Mouse (Mus musculus): Measurements from ENCODE around the gene Pclaf.

Pclaf gene

DNA sequence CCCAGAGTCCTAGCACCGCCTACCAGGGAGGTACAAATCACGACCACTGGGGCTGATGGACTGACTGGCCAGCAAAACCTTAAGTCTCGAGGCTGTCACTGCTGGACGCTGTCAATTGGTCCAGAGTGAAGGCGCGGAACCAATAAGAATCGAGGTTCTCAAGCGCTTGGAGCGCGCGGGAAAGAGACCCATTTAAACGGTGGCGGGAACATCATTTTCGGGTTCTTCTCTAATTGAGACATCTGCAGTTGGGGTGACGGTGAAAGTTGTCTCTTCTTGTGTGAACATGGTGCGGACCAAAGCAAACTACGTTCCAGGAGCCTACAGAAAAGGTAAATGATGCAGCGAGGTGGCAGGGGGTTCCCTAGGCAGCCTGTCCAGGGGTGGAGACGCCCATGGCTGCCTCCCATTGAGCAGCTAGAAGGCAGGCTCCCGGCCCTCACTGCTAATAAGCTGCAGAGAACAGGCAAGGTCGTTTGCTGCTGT is at the start of gene Pclaf:
TSS of gene Pclaf (plus strand) at position 95 of the 486 bp plus-strand sequence.
- DNase-seq (ENCODE audit: low read depth, low spot score): peak; percentile 81

DNA sequence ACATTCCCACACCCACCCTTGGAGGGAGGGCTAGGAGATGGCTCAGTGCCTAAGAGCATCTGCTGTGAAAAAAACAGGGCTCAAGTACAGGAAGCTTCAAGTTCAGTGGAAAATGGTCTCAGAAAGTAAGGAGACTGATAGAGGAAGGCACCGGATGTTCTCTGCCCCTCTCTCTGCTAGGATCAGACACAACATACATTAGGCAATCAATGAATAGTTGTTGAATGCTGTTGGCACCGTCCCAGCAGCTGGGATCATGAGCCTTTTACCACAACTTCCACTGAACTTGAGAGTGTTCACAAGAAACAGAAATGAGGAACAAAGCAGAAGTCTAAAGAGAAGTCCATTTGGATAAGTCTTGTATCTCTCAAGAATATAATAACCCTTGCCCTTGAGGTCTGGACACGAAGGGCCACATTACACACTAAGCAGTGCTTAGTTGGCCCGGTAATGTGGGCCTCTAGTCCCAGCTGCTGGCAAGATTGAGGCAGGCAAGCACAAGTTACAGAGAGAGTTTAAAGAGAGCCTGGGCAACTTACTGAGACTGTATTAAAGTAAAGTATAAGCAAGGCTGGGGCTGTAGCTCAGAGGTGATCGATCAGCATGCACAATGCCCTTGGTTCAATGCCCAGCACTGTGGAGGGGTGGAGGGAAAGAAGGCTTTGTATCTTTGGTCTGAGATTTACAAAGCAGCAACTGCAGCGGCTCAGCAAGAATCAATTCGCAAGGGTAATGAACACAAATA is 45.4 kb upstream of the Pclaf start:
- DNase-seq (ENCODE audit: low read depth, low spot score): no peak

DNA sequence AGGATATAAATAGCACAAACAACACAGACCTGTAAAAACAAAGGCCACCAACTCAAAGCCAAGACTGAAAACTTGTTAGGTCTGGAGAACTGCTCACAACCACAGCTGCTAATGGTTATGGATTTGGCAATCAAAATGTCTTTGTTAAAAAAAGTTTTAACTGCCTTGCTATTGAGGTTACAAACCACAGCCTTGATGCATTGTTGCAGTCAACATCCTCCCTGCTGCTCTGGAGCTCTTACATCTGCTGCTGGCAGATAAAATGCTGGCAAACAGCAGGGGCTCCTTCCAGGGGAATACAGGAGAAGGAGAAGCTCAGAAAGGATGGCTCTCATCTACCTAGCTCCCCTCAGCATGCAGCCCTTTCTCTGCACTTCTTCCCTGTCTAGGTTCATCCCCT is 41.9 kb upstream of the Pclaf start:
- no peak for DNase-seq (ENCODE audit: low read depth, low spot score)

GRCm38 (mm10) chr9:65850203-65850602 is 39.8 kb upstream of the Pclaf start:
- no peak for DNase-seq (ENCODE audit: low read depth, low spot score)

DNA sequence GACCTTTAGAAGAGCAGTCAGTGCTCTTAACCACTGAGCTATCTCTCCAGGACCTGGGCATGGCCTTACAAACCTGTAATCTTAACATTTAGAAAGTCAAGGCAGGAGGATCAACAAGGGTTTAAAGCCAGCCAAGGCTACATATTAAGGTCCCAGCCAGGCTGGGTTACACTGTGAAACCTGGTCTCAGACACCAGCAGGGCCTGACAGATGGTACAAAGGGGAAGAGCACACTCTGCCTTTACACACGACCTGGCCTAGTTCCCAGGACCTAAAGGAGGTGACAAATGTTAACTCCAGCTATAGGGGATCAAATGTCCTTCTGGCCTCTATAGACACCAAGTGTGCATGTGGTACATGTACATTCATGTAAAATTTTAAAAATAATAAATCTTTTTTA is 30.4 kb upstream of the Pclaf start:
- no peak for DNase-seq (ENCODE audit: low read depth, low spot score)

GRCm38 (mm10) chr9:65884564-65885315 is 5.3 kb upstream of the Pclaf start:
- peak; percentile 93 for DNase-seq (ENCODE audit: low read depth, low spot score)

GRCm38 (mm10) chr9:65891126-65891525 is 1.1 kb downstream of the Pclaf start:
- no peak for DNase-seq (ENCODE audit: low read depth, low spot score)

GRCm38 (mm10) chr9:65896977-65897376 is 6.9 kb downstream of the Pclaf start:
- no peak for DNase-seq (ENCODE audit: low read depth, low spot score)

GRCm38 (mm10) chr9:65902879-65903278 is 12.8 kb downstream of the Pclaf start:
- DNase-seq (ENCODE audit: low read depth, low spot score): no peak

GRCm38 (mm10) chr9:65903419-65903818 is 13.4 kb downstream of the Pclaf start:
- DNase-seq (ENCODE audit: low read depth, low spot score): peak; percentile 25

- peak; percentile 98 for DNase-seq (ENCODE audit: low read depth, low spot score)
These were observed 18.6 kb downstream of the Pclaf start, which contains the start of the genes Trip4 and Csnk1g1 for GRCm38 (mm10) chr9:65908394-65909300. Trip4 (minus strand) TSS chr9:65908794. Csnk1g1 (plus strand) TSS chr9:65908924.

- peak; percentile 64 for DNase-seq (ENCODE audit: low read depth, low spot score)
These were observed 19.3 kb downstream of the Pclaf start for GRCm38 (mm10) chr9:65909301-65909801.

GRCm38 (mm10) chr9:65909837-65910236 is 19.8 kb downstream of the Pclaf start:
- DNase-seq (ENCODE audit: low read depth, low spot score): no peak

DNA sequence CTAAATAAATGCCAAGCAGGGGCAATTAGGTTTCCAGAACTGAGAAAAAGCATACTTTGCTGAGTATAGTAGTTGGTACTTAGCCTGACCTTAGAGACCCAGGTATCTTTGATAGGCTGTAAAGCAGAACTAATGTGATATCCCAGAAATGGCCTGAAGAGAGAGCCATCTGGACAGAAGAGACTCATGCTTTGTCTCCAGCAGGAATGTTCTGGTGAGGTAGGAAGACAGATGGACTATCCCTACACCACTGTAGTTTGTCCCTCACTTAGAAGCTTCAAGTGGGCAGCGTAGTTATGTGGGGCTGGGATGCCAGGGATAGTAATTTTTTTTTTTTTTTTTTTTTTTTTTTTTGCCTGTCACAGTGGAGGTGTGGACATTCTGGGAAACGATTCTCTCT is 23.9 kb downstream of the Pclaf start:
- DNase-seq (ENCODE audit: low read depth, low spot score): no peak

DNA sequence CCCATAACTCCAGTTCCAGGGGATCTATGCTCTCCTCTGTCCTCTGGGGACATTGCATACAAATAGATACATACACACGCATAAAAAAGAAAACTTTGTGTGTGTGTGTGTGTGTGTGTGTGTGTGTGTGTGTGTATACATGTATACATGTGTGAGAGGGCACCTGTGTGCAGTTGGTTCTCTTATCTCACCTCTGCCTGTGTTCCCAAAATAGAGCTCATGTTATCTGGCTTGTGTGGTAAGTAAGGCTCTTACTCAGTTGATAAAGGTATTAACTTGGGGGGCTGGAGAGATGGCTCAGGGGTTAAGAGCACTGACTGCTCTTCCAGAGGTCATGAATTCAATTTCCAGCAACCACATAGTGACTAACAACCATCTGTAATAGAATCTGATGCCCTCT is 27.0 kb downstream of the Pclaf start:
- no peak for DNase-seq (ENCODE audit: low read depth, low spot score)

- DNase-seq (ENCODE audit: low read depth, low spot score): no peak
These were observed 38.4 kb downstream of the Pclaf start for GRCm38 (mm10) chr9:65928456-65928855.

- DNase-seq (ENCODE audit: low read depth, low spot score): no peak
These were observed 39.8 kb downstream of the Pclaf start for GRCm38 (mm10) chr9:65929826-65930225.

DNA sequence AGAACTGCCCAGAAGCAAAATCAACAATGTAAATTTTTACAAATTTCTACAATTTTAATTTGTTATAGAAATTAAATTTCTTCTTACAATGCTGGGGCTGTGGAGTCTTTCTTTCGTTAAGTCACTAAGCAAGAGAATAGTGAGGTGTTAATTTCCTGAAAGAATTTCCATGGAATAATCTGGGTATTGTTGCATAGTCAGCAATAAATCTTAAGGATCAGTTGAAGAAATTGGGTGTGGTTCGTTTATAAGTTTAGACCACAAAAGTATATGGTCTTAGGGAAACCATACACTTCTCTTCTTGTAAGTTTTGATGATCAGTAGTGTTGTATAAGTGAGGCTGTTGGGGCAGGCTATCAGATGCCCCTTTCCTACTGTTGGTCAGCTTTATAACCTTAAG is 47.5 kb downstream of the Pclaf start:
- no peak for DNase-seq (ENCODE audit: low read depth, low spot score)

GRCm38 (mm10) chr9:65951082-65951587 is 61.1 kb downstream of the Pclaf start:
- DNase-seq (ENCODE audit: low read depth, low spot score): no peak
